Mouse (Mus musculus) monocyte, adult 5-6 weeks (primary cell): ENCODE measurements around the gene Pomt2. TPM values are rescaled to one million over a fixed set of nuclear protein-coding genes. Genes with fewer than 3 reads are reported as not detected.

Experiments used
- ATAC-seq: fragments of 153-309, 156-312 bp; replicated peaks from 2 replicates; pipeline ENCODE4 v1.8.0; 2017; ENCODE audit warnings: mild to moderate bottlenecking; ENCODE audit not compliant: low TSS enrichment, insufficient number of reproducible peaks, severe bottlenecking, poor library complexity, low FRiP score
- total RNA-seq: library from RNA; stranded (forward); fragments of 200-1000, 200-491, 200-594 nt; gene quantifications from 3 replicates; pipeline ENCODE4 v1.2.3, GENCODE M21; 2017

Gene Pomt2
- total RNA-seq, 1 experiment from 2014 or later: 5.7 TPM

- ATAC-seq: no peak
Measured at GRCm38 (mm10) chr12:87070520-87070919, 77.2 kb downstream of the Pomt2 start.

DNA sequence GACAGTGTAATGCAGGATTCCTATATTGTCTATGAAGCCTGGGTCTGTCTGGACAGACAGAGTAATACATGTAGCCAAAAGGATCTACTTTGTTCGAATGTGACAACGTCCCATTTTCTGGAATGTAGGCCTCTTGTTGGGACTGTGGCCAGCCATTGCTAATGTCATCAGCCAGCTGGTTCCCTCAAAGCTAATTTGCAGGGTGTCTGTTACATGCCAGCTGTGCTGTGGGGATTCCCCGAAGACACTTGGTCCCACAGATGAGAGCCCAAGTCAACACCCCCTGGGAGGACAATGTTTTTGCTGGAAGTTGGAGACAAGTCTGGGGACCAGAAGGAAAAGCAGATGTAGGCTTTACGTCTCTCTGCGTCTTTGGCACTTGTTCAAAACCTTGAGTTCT is 81.3 kb downstream of the Pomt2 start:
- ATAC-seq: no peak

DNA sequence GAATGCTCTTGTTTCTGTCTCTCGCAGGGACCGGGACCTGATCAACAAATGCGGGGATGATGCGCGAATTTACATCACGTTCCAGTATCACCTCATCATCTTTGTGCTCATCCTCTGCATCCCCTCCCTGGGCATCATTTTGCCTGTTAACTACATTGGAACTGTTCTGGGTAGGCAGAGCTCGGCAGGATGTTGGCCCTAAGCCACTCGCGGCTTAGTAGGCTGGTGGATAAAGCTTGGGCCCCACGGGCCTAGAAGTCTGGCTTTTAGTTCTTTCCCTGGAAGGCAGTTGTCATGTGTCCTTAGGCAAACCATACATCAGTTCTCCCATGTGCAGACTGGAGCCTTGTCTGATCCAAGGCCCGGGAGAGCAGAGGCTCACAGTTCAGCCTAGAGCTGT is 82.3 kb downstream of the Pomt2 start:
- ATAC-seq: no peak

DNA sequence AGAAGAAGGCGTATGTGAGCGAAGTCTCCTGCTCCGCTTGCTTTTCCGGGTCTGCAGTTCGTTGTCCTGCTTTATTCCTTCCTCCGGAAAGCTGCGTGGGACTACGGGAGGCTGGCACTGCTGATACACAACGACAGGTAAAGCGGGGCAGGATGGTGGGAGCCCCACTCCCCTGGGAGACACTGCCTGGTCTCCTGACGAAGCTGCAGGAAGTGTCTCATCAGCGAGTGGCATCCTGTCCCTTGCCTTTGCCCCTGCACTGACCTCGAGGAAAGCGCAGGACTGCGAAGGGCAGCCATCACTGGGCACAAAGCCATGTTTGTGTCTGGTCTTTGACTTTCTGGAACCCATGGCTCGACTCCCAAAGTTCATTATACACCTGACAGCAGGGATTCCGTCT is 90.7 kb downstream of the Pomt2 start:
- no peak for ATAC-seq

Other genes starting within 250 kb of the Pomt2 start
- 25.1 to 34.7 TPM (median 25.9 TPM) in 3 replicates for gene Cipc, start 200.9 kb downstream of the Pomt2 start, total RNA-seq
- gene Zdhhc22, start 157.5 kb downstream of the Pomt2 start, total RNA-seq: 0.38 TPM in 1 of 3 replicates, not detected in the others
- not detected in 3 replicates for gene Tmem63c, start 126.6 kb downstream of the Pomt2 start, total RNA-seq
- gene Ngb, start 45.4 kb downstream of the Pomt2 start, total RNA-seq: not detected in 3 replicates
- 0.95 to 4.7 TPM (median 4.2 TPM) in 3 replicates for gene Gstz1, start 803 bp downstream of the Pomt2 start, total RNA-seq
- gene Samd15, start 51.8 kb upstream of the Pomt2 start, total RNA-seq: 0.39 TPM in 1 of 3 replicates, not detected in the others
- gene Tmed8, start 52.5 kb upstream of the Pomt2 start, total RNA-seq: 7.8 to 21.7 TPM (median 12.4 TPM) in 3 replicates
- 0.29 to 0.86 TPM in 2 of 3 replicates, not detected in the other for gene Noxred1, start 90.8 kb upstream of the Pomt2 start, total RNA-seq
- gene Vipas39, start 118.3 kb upstream of the Pomt2 start, total RNA-seq: 29.4 to 34.9 TPM (median 34.6 TPM) in 3 replicates
- 175 to 197 TPM (median 181 TPM) in 3 replicates for gene Ahsa1, start 118.5 kb upstream of the Pomt2 start, total RNA-seq
- gene Ism2, start 151.7 kb upstream of the Pomt2 start, total RNA-seq: not detected in 3 replicates
- gene Sptlc2, start 240.4 kb upstream of the Pomt2 start, total RNA-seq: 143 to 275 TPM (median 270 TPM) in 3 replicates